Mouse (Mus musculus) retina, postnatal 7 days (tissue): Measurements from ENCODE around the gene En1.

ENCODE experiments used
- DNase-seq: peaks from one replicate; pipeline ENCODE4 v3.0.0-alpha.2; 2012; ENCODE audit warnings: low read depth, low spot score

En1 gene

DNA sequence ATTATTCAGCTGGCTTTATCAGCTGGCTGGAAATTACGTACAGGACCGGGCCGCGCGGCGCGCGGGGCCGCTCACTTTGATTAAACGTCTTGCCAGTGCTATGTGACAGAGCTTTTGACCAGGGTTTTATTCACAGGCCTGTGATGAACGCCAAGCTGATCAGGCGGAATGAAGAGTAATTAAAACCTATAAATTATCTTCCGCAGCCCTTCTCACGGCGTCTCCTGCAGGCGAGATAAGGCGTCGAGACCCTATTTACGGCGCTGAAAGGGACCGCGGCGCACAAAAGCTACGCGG, 2.1 kb upstream of the En1 start:
- no peak for DNase-seq

DNA sequence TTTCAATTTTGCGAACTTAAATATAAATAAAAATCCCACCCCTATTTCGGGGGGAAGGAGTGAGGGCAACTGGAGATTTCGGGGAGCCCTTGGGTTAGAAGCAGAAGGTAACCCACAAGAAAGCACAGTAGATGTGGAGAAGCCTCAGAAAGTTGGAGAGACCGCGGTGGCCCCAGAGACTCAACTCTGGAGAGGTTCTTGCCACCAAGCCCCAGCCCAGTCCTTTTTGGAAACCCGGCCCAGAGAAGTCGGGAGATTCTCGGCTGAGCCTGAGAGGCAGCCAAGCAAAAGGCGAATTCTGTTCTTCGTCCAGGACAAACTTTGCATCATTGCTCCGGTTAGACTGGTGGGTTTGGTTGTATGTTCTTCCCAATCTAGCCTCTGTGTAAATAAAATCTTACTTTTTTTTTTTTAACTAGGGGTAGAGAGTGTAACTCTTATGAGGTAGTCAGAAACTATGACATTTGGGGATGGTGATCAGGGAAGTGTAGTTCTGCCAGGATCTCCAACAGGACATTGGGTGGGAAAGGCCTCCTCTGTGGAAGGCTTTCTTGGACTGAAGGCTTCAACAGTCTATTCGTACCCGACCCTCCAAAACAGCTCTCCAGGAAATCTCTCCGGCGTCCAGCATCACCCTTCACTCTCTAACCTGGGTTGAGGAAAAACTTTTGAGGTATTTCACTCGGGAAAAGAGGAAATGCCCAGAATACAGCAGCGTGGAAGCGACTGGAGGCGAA, 1.5 kb upstream of the En1 start:
- no peak for DNase-seq

DNA sequence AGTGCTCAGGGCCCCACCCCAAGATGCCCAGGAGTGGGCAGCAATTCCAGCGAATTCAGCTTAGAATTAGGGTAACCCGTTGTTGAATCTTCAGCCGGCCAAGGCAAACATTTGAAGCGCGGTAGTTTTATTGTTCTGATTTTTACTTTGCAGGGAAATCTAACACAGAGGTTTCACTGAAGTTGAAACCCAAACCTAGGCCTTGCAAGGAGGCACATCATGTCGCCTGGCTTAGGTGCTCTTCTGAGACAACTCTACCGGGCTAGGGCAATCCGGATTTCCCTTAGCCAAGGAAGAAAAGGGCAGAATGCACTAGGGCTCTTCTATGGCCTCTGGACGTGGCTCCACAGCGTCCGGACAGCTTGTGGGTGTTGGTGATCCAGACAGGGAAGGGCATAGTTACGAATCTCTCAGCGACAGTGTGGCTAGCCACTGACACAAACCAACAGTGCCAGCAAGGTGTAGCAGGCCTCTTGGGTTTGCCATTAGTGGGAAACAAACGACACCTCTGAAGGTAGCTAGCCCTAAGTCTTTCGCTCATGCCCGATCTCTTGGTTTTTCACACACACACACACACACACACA, 873 bp upstream of the En1 start:
- no peak for DNase-seq

DNA sequence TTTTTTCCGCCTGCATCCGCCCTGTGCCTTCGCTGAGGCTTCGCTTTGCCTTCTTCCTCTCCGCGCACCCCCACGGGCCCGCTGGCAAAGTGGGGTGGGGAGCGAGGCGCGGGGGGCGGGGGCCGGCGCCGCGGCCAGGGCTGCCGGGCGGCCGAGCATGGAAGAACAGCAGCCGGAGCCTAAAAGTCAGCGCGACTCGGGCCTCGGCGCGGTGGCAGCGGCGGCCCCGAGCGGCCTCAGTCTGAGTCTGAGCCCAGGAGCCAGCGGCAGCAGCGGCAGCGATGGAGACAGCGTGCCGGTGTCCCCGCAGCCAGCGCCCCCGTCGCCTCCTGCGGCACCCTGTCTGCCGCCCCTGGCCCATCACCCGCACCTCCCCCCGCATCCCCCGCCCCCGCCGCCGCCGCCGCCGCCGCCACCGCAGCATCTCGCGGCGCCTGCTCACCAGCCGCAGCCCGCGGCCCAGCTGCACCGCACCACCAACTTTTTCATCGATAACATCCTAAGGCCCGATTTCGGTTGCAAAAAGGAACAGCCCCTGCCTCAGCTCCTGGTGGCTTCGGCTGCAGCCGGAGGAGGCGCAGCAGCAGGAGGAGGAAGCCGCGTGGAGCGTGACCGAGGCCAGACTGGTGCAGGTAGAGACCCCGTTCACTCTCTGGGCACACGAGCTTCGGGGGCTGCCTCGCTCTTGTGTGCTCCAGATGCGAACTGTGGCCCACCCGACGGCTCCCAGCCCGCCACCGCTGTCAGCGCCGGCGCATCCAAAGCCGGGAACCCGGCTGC, 848 bp downstream of the En1 start:
- DNase-seq, result no peak

DNA sequence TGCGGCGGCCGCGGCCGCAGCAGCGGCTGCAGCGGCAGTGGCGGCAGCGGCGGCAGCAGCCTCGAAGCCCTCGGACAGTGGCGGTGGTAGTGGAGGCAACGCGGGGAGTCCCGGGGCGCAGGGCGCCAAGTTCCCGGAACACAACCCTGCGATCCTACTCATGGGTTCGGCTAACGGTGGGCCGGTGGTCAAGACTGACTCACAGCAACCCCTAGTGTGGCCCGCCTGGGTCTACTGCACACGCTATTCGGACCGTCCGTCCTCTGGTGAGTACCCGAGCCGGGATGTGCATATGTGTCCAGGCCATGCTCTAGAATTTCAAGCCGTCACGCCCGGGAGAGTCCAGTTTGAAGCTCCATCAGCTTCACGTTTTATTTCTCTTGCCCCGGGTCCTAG, 1.4 kb downstream of the En1 start:
- no peak for DNase-seq

DNA sequence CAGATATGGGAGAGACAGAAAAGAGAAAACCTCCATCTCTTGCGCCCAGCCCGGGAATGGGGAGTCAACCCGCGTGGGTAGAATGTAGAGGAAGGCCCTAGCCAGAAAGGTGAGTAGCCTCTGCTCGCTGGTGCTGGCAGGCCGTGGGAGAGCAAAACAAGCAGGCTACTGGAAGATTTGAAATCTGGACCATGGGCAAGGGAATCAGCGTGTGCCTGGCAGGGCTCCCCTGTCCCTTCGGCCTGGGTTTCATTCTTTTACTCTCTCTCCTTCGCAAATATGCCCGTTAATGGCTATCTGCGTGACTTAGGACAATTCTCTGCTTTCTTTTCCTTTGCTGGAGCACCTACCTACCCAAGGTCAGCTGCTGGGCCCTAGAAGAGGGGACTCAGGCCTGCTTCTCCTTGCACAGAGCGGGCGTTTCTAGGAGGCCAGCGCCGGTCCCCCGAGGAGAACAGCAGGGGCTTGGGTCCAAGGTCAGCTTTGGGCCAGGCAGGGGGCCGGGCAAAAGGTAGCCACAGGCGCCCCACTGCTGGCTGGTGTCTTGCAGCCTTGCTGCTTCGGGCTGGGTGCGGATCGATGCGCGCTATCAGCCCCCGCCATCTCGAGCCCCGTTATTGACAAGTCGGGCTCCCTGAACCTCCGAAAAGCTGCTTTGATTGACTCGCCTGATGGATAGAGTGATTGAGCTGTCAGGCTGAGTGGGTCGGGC, 2.4 kb downstream of the En1 start:
- DNase-seq, result no peak

DNA sequence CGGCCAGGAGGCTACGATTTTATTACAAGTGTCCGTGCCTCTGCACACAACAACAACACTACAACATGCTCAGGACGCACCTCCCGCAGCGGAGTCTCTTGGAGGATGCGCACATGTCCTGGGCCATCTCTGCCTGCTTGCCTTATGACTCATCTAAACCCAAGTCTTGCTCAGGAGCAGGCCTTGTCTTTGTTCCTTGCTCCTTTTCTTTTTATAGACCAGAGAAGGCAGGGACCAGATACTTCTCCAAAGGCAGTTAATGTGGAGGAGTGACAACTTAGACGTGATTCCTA, 2.9 kb downstream of the En1 start:
- DNase-seq, result no peak

DNA sequence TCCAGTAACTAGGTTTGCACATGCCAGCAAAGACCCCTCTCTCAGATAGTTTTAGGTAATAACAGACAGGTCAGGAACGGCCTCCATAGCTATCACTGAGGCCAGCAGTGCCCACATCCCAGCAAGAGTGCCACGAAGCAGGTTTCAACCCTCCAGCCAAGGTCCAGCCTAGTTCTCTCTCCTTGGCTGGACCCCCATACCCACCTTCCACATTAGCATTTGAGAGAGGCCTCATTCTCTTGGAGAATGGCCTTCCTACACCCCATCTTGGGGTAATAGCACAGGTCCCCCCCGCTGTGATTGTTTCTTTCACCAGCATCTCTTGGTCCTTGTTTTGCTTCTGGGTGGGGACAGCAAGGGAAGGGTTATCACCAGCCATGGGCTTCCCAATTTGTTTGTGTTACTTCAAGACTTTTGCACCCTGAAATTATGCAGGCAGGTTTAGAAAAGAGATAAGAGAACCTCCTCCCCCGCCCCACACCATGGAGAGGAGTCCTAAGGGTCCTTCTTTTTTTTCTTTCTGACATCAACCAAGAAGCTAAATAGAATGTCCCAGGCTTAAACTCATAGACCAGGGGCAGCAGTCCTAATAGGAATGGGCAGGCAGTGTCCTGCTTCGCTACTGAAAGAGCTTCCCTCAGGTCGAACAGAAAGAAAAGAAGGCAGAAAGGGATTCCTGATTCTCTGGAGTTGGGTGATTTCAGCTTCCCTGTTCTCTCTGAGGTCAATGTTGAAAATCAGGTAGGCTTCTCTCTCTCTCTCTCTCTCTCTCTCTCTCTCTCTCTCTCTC, 3.5 kb downstream of the En1 start:
- no peak for DNase-seq

DNA sequence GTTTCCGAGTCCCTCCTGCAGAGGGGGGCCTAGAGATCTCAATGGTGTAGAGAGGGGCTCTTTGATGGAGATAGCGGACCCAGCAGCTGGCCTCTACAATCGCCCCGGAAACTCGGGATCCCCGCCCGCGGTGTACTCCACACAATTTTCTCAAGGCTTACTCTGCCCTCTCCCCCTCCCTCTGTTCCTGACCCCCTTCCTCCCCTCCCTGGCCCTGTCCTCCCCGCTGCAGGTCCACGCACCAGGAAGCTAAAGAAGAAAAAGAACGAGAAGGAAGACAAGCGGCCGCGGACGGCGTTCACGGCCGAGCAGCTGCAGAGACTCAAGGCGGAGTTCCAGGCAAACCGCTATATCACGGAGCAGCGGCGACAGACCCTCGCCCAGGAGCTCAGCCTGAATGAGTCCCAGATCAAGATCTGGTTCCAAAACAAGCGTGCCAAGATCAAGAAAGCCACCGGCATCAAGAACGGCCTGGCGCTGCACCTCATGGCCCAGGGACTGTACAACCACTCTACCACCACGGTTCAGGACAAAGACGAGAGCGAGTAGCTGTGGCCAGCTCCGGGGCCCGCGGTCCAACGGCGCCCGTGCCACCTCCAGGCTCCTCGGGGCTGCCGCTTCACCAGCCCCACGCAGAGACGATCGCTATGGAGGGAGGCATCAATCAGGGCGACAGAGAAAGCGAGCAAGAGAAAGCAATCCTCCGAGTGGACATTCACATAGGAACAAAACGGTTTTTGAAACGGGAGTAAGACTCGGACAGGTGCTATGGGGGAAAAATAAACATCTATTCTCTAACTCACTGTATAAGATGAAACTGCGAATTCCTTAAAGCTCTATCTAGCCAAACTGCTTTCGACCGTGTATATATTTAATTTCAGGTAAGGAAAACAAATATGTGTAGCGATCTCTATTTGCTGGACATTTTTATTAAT, 4.7 kb downstream of the En1 start:
- DNase-seq, result no peak

DNA sequence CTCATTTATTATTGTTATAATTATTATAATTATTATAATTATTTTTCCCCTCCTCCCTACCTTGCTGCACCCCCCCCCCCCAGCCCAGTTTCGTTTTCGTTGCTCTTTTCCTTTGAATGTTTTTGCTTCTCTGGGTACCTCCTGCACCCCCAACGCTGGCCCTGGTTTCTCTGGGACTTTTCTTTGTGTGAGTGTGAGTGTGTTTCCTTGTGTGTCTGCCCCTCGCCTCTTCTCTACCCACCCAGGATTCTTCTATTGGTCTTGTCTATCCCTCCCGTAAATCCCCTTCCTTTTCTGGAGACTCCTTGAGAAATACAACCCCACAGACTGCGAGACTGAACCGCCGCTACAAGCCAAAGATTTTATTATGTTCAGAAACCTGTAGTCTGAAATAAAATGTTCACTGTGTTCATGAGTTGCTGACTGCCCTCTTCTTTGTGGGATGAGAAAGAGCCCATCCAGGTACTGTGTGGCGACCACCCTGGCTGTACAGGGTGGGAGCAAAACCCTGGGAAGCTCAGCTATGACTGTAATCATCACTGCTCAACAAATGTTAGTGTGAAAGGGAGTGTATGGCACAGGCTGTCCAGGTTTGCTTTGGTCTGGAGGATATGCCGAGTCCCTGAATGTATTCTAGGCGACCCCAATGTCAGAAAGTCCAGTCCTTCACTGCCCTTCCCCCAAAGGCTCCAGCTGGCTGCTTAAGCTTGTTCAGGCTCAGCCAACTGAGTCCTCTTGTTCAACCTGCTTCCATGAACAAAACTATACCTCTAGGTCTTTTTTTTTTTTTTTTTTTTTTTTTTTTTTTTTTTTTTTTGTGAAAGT, 5.6 kb downstream of the En1 start:
- DNase-seq, result no peak

DNA sequence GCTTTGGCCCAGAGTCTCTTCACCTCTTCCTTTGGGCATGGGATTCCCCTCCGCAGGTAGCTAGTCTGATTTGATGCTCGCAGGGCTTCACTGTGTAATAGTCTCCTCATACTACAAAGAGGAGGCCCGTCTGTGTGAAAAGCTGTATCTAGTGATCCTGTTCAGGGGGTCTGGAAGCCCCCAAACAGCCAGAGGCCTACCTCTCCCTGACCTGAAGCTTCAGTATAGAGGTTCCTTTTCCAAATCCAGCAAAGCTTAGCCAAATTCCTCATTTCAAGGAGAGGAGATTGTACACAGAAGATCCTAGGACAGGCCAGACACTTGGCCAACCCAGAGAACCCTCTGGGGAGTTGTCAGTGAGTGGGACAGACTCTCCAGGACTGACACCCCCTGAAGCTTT, 6.2 kb downstream of the En1 start:
- DNase-seq, result no peak

DNA sequence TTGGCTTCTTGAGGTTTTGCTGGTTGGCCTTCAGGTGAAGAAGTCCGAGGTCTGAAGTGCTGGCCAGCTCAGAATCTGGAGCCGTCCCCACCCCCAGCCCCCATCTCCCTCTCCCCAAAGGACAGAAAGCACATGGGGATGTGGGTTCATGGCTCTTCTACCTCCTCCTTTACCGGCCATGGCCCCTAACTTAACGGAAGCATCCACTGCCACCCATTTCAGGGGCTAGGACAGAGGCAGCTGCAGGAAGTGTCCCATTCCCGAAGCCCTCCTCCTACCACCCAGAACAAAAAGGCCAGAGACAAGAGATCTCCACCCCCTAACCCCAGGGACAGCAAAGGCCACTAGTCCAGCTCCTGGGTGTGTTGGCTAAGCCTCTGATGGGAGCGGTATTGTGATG, 7.4 kb downstream of the En1 start:
- DNase-seq, result no peak

DNA sequence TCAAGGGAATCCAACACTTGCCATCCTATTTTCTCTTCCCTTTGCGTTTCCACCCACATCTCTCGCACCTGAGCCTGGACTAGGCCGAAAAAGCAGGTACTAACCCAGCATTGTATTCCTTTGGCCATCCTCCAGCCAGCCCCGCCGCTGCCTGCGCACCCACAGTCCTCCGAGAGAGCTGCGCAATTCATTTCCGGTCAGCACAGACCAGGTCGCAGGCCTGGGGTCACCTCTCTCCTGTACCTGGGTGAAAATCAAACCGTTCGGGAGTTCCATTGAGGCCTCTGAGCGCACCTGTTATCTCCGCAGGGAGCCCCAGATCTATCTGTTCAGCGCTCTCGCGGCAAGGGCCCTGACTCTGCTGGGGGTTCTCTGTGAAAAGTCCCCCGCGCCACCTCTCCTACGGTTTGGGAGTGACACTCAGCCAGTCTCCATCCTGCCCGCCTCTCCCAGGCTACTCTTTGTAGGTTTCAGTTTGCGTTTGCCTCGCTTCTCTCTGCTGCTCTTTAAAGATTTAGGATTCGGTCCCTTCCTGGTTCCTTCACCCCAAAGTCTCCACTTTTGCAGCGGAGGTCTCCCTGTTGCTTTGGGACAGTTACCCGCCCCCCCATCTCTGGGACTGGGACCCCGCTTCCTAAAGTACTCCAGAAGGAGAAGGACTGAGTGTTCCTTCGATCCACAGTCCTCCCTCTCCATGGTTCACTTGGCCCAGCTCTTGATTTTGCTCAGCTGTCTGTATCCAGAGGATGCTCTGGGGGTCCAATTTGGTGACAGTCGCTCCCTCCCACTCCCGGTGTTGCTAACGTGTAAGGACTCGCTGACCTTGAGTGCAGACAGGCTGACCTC, 11.5 kb downstream of the En1 start:
- no peak for DNase-seq

DNA sequence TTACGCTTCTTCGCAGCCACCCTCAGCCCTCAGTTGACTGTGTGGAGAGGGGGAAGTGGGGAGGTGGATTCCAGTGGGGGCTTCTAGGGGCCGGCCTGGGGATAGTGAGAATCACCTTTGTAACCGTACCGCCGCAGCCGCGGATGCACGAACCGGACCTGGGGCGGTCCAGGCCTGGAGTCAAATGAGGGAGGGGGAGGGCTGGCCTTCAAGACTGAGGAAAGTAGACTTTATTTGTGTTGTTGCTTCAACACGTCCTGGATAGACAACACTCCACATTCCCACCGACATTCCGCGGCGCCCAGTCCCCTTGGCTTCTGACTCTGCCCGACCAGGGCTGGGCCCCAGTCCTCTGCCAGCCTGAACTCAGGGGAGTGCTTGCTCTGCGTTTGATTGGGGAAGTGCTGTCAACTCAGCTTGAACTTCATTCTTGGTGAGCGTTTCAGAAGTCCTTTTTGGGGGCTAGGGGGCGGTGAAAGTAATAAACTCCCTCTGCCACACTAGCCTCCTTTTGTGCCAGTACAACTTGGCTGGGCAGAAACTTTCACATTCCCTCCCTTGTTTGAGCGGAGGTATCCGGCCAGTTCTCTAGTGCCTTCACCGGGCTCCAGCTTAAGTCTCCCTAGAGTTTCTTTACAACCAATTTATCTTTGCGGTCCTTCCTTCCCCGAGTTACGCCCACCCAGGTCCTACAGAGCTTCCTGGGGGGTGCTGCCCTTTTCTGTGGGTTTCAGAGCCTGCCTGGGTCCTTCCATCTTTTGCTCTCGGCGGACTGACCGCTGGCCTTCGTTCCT, 12.3 kb downstream of the En1 start:
- no peak for DNase-seq

DNA sequence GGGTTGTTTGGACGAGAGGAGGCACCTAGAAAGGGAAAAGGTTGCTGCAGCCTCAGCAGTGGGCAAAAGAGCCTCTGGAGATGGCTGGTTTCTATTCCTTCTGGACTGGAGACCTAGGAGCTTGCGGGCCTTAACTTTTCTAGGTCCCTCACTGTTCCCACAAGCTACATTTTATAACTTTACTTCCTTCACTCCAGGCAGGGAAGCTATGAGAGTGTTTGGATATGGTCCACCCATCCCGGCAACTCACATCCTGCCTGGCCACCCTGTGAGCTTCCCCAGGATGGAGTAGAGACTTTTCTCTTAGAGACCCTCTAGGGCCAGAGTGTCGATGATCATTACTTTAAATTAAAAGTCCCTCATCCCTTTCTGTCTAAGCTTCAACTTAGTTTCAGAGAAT, 13.3 kb downstream of the En1 start:
- DNase-seq, result no peak

DNA sequence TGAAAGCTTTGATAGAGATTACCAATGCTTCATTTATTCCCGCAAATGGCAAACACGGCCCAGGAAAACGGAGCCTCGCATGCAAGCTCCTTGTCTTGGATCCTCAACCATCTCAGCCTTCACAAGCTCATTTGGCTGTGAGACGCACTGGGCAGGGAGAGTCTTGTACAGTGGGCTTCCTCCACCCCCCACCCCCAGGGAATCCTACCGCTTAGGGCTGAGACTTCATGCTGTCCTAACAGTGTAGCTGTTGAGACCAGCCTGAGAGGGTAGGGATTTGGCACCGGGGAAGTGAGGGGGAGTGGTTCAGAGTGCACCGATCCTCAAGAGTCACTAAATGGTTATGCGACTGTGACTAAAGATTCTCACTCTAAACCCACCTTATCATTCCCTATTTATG, 13.7 kb downstream of the En1 start:
- DNase-seq, result no peak

DNA sequence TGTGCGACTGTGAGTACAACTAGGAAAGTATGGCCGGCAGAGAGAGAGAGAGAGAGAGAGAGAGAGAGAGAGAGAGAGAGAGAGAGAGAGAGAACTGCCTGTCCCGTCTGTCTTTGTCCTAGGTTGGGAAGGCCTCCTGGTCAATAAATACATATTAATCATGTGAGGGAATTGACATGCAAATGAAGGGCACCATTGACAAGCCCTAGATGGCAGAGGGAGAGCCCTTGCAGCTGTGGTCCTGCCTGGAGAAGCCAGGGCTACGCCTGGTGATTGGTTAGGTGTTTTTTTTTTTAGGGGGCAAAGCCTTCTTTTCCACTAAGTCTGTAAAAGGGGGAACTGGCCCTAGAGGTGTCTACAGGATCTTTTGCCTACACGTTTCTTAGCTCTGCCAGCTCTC, 19.2 kb downstream of the En1 start:
- DNase-seq, result no peak

DNA sequence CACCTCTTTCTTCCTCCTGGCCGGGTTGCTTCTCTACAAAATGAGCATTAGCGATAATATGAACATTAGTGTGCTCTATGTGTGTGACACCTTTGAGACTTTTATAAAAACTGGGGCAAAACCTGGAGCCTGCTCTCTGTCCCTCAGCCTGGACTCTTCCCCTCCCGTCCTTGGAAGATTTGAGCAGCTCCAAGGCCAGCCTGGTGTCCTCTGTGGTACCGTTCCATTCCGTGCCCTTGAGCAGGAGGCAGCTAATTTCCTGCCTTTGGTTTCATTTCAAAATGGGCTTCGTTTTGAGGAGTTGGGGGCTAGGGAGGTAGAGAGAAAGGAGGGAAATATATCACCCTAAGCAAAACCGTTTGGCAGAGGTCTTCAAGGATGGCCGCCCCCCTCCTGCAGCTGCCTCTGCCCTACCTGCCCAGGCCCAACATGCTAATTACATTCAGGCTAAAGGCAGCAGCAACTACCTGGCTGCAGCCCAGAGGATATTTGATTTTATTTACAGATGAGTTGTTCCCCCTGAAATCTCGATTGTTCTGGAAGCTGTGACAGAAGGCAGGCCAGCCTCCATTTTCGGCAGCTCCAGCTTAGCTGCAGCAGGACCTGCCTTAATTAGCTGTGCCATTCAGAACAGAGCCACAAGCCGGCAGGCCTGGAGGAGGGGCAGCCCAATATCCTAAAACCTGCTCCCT, 24.9 kb downstream of the En1 start:
- DNase-seq, result no peak
